Mouse (Mus musculus) intestine, embryonic 15.5 days (tissue): Measurements from ENCODE around the gene Gpn3. TPM values are rescaled to one million over a fixed set of nuclear protein-coding genes. Genes with fewer than 3 reads are reported as not detected.

Experiments used
- ATAC-seq: fragments of 200-750 bp; cut with Nextera tagmentation; 2 replicates; pipeline ENCODE4 v1.8.0; 2017; ENCODE audit warnings: moderate TSS enrichment, moderate library complexity
- H3K27ac ChIP-seq: fragments of 300-500 bp; sonication (generic); 2 replicates; pipeline ENCODE4 v1.5.1; 2015; ENCODE audit warnings: mild to moderate bottlenecking, inconsistent platforms
- H3K27me3 ChIP-seq: fragments of 300-500 bp; sonication (generic); replicated peaks from 2 replicates; pipeline ENCODE4 v1.6.1; 2015; ENCODE audit warnings: inconsistent platforms
- H3K36me3 ChIP-seq: fragments of 300-500 bp; sonication (generic); 2 replicates; pipeline ENCODE4 v1.6.1; 2015; ENCODE audit warnings: inconsistent platforms
- H3K4me1 ChIP-seq: fragments of 300-500 bp; sonication (generic); replicated peaks from 2 replicates; pipeline ENCODE4 v1.6.1; 2015; ENCODE audit warnings: inconsistent platforms
- H3K4me2 ChIP-seq: fragments of 300-500 bp; sonication (generic); replicated peaks from 2 replicates; pipeline ENCODE4 v1.6.1; 2015; ENCODE audit warnings: mild to moderate bottlenecking, inconsistent platforms
- H3K4me3 ChIP-seq: fragments of 300-500 bp; sonication (generic); replicated peaks from 2 replicates; pipeline ENCODE4 v1.5.1; 2015; ENCODE audit warnings: inconsistent platforms
- H3K9ac ChIP-seq: fragments of 300-500 bp; sonication (generic); 2 replicates; pipeline ENCODE4 v1.6.1; 2015; ENCODE audit warnings: inconsistent platforms
- H3K9me3 ChIP-seq: fragments of 300-500 bp; sonication (generic); 2 replicates; pipeline ENCODE4 v1.6.1; 2016; ENCODE audit warnings: inconsistent platforms
- WGBS: fragments of 180-500 bp; shearing (Covaris S2); methylation state at CpG from one replicate; pipeline ENCODE4 v1.1.7; 2015; 5-methylcytosine and 5-hydroxymethylcytosine counted together
- polyA plus RNA-seq: library from polyadenylated mRNA; unstranded; fragments of >200 nt; fragmentation: Nextera tagmentation; extraction: Ambion mirVana; gene quantifications from 2 replicates; pipeline ENCODE4 v1.2.1, GENCODE M21; 2015

The Gpn3 gene
- polyA plus RNA-seq, 1 experiment from 2014 or later, result 67.2 TPM

DNA sequence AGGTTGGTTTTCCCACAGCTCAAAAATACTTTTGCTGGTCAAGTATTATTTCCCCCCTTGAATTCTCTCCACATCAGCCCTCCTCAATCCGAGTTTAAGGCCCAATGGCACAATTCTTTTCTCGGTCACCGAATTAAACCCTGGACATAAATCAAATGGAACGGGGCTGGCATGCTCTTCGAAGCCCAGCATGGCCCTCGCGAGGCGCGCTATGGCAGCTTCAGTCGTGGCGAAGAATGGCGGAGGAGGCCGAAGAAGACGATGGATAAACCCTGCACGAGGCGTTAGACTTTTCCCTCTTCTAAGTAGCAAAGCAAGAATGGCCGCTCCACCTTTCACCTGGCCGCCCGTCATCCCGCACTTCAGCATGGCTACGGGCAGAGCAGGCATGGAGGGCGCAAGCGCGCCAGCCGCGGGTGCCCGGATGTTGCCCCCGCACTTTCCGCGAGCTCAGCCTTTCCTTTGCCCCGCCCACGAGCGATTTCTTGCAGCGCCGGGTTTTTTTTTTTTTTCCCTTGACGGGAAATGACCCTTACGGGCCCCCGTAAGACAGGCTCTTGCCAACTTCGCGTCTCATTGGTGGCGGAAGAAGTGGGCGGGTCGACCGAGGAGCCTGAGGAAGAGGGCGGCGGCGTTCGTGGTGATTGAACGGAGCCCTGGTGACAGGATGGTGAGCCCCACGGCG lies 17.7 kb upstream of the Gpn3 start, which contains the start of the genes Rad9b and Vps29:
Gene Rad9b, minus strand, starts transcription at position 427 of the 685 bp plus-strand sequence.
Gene Vps29, plus strand, starts transcription at position 563 of the 685 bp plus-strand sequence.
- H3K4me3 ChIP-seq, result peak within 1 kb of the TSS; percentile 94
- H3K4me1 ChIP-seq, result 0 out of 2 replicates have a peak, but pooled peaks cover 4% of the 10 kb centered on the region
- peak within 1 kb of the TSS; percentile 86 for H3K9ac ChIP-seq
- peak within 1 kb of the TSS; percentile 68 for H3K4me2 ChIP-seq
- no peaks in the 10 kb centered on the region for H3K36me3 ChIP-seq
- H3K27me3 ChIP-seq, result no peaks in the 10 kb centered on the region
- peak within 1 kb of the TSS; percentile 82 for H3K27ac ChIP-seq
- no peaks in the 10 kb centered on the region for H3K9me3 ChIP-seq
- peak; percentile 96 for ATAC-seq
- 1% methylated on average over 50 of the region's 51 CpGs for WGBS

DNA sequence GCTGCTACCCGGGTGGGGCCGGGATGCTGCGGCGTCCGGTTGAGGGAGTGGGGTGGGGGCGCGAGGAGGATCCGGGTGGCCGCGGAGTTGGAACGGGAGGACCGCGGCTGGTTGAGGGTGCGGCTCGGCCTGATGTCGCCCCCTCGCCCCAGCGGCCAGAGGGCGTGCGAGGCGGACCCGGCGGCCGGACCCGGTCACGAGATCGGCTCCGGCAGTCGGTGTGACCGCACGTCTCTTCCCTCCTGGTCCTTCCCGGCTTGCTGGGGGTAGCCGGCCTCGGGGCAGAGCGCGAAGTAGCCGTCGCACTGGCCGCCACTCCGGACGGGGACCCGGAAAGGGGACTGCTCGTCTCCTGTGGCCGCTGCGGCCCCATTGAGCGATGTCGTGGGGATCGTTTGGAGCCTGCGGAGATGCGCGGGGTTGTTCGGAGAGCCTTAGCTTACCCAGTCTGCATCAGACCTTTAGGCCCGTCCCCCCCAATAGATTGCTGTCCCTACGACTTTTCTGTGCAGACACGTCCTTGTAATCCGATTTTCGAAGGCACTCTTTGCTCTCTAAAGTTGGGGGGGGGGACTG lies 17.1 kb upstream of the Gpn3 start:
- H3K4me3 ChIP-seq, result peak overlapping the region; percentile 94
- peak; percentile 85 for ATAC-seq

DNA sequence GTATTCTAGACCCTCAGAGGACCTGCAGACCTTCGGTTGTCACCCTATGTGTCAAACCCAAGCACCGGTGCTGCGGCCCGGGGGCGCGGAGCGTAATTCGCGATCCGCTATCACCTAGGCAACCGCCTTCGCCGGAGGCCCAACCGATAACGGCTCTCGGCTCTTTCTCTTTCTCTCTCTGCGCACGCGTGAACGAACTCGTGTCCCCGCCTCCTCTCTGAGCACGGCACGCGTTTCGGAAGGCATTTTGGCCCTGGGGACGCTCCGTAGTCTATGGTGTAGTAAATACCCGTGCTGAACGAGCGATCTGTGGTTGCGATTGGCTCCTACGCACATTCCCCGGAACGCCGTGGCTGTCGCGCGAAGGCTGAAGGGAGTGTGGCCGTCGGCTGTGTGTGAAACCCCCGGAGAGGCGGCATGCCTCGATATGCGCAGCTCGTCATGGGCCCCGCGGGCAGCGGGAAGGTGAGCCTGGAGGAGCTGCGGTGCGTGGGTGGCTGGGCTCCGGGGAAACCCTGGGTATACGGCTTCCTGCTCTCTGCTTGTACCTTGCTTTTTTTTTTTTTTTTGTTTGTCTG lies 605 bp downstream of the Gpn3 start, which contains the start of gene Fam216a:
Gene Fam216a, minus strand, starts transcription at position 173 of the 578 bp plus-strand sequence.
- under 1% methylated on average over 53 of the region's 53 CpGs for WGBS
- Histone ChIP-seq H3K36me3 (peaks cover 8% of the 10 kb centered on the region; the same call in 1 of the 2 replicates), H3K4me2 (peak within 1 kb of the TSS; percentile 76), H3K4me3 (peak within 1 kb of the TSS; percentile 82), H3K27ac (peak within 1 kb of the TSS; percentile 91), H3K4me1 (peaks cover 3% of the 10 kb centered on the region), H3K27me3 (no peaks in the 10 kb centered on the region), H3K9ac (peak within 1 kb of the TSS; percentile 89), H3K9me3 (no peaks in the 10 kb centered on the region)
- peak; percentile 95 for ATAC-seq

More for the DNA sequence above, 17.1 kb upstream of the Gpn3 start:
- peak overlapping the region; percentile 82 for H3K27ac ChIP-seq
- H3K27me3 ChIP-seq, result no peaks in the 10 kb centered on the region
- no peaks in the 10 kb centered on the region for H3K9me3 ChIP-seq
- H3K4me1 ChIP-seq, result 0 out of 2 replicates have a peak, but pooled peaks cover 4% of the 10 kb centered on the region
- under 1% methylated on average over 57 of the region's 57 CpGs for WGBS
- peak overlapping the region; percentile 68 for H3K4me2 ChIP-seq
- H3K9ac ChIP-seq, result peak overlapping the region; percentile 86
- no peaks in the 10 kb centered on the region for H3K36me3 ChIP-seq

DNA sequence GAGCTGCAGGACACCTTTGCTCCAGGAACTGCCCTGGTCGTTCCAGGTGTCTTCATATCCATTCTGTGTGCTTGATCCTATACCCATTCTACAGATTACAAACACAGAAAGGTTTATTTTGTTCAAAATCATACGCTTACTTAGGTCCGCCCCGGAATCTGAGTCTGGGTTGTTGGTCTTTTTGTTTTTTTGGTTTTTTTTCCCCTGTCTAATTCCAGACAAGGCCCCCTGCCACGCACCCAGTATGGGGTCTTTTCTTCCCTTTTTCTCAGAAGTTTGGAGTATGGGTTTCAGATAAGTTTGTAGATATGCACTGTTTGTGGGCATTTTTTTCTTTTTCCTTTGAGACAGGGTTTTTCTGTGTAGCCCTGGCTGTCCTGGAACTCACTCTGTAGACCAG lies 1.2 kb downstream of the Gpn3 start:
- peak overlapping the region; percentile 82 for H3K4me3 ChIP-seq
- 7% methylated on average over 5 of the region's 5 CpGs for WGBS
- no peak for ATAC-seq
- H3K9ac ChIP-seq, result peak overlapping the region; percentile 89
- peaks cover 3% of the 10 kb centered on the region for H3K4me1 ChIP-seq
- no peaks in the 10 kb centered on the region for H3K9me3 ChIP-seq
- H3K36me3 ChIP-seq, result 0 out of 2 replicates have a peak, but pooled peaks cover 4% of the 10 kb centered on the region
- H3K27ac ChIP-seq, result peak overlapping the region; percentile 88
- peak overlapping the region; percentile 76 for H3K4me2 ChIP-seq
- H3K27me3 ChIP-seq, result no peaks in the 10 kb centered on the region

DNA sequence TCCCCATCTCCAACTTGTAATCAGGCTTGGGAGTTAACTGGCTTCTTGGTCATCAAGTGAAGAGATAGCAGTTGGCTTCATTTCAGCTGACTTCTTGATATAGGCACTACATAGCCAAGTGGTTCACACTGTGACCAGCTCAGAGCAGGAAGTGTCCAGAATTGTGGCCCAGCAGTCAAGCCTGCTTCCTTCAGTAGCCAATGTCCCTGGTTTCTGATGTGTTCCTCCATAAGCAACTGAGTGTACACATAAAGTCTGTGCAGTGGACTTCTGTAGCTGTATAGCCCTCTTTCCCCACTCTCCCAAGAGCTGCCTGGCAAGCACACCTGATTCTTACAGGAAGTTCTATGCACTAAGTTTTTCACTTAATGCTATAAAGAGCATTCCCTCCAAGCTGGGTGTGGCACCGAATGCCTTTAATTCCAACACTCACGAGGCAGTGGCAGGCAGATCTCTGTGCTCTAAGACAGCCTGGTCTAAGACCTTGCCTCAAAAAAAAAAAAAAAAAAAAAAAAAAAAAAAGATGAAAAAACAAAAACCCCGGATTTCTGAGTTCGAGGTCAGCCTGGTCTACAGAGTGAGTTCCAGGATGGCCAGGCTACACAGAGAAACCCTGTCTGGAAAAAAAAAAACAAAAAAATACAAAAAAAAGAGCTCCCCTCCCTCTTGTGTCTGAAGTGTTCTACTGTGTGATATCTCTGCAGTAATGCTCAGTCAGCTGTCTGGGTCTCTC lies 5.6 kb downstream of the Gpn3 start:
- Histone ChIP-seq H3K4me3 (no peak overlapping the region), H3K27me3 (no peaks in the 10 kb centered on the region), H3K27ac (no peak overlapping the region), H3K4me1 (peaks cover 3% of the 10 kb centered on the region), H3K9me3 (no peaks in the 10 kb centered on the region), H3K36me3 (peaks cover 17% of the 10 kb centered on the region; the same call in 1 of the 2 replicates), H3K9ac (no peak overlapping the region), H3K4me2 (no peak overlapping the region)
- WGBS, result 89% methylated on average over 4 of the region's 4 CpGs
- ATAC-seq, result no peak

DNA sequence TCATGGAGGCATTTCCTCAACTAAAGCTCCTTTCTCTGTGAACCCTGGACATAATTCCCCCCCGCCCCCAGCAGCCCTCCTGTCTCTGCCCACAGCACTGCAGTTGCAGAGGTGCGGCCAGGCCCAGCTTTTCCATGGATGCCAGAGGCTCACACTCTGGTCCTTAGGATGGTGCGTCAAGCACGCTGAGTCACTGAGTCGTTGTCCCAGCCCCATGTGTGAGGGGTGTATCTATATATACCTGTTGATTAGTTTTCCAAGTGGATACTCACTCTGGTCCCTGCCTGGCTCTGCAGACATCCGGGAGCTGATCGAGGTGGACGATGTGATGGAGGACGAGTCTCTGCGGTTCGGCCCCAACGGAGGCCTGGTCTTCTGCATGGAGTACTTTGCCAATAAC lies 6.5 kb downstream of the Gpn3 start:
- no peak overlapping the region for H3K4me3 ChIP-seq
- H3K27ac ChIP-seq, result no peak overlapping the region
- peaks cover 17% of the 10 kb centered on the region; the same call in 1 of the 2 replicates for H3K36me3 ChIP-seq
- no peaks in the 10 kb centered on the region for H3K27me3 ChIP-seq
- 95% methylated on average over 12 of the region's 12 CpGs for WGBS
- no peak overlapping the region for H3K9ac ChIP-seq
- H3K4me1 ChIP-seq, result peaks cover 3% of the 10 kb centered on the region
- H3K9me3 ChIP-seq, result no peaks in the 10 kb centered on the region
- ATAC-seq, result no peak
- no peak overlapping the region for H3K4me2 ChIP-seq

DNA sequence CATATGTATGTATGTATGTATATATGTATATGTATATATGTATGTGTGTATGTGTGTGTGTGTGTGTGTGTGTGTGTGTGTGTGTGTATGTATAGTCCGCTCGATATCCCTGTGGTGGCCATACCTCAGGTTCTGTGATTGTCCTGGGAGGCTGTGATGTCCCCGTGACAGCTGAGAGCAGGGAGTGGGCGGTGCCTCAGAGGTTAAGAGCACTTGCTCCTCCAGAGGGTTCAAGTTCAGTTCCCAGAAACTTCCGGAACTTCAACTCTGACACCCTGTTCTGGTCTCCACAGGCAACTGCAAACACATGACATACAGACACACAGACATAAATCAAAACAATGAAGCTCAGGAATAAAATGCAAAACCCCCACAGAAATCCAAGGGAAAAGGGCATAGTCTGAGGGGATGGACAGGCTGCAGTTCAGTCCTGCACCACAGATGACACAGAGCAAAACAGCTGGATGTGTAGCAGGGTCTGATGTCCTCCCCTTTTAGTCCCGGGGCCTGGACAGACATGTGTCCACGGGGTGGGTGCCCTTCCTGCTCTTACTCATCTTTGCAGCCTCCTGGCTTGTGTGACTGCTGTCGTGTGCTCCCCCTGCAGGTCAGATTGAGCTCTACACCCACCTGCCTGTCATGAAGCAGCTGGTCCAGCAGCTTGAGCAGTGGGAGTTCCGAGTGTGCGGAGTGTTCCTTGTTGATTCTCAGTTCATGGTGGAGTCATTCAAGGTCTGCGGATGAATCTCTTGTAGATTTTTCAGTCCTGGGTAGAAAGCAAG lies 7.9 kb downstream of the Gpn3 start:
- H3K4me2 ChIP-seq, result no peak overlapping the region
- no peaks in the 10 kb centered on the region for H3K4me1 ChIP-seq
- no peak overlapping the region for H3K27ac ChIP-seq
- WGBS, result 50% methylated on average over 11 of the region's 11 CpGs
- no peak overlapping the region for H3K4me3 ChIP-seq
- peak; percentile 61 for ATAC-seq
- no peaks in the 10 kb centered on the region for H3K9me3 ChIP-seq
- no peaks in the 10 kb centered on the region for H3K27me3 ChIP-seq
- H3K36me3 ChIP-seq, result peaks cover 17% of the 10 kb centered on the region; the same call in 1 of the 2 replicates
- no peak overlapping the region for H3K9ac ChIP-seq

DNA sequence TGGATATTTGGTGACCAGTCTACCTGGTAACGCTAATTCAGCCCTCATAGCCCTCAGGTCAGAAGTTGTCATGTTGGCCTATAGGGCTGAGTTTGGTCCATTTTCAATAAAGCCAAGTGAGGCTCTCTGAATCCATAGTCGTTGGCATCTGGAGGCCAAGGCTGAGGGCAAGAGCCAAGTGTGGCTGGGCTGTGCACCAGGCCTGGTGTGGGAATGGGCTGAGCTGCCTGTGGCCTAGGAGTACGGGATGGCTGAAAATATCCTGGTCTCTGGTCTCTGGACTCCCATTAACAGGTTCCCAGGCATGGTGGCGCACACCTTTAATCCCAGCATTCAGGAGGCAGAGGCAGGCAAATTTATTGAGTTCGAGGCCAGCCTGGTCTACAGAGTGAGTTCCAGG lies 18.3 kb downstream of the Gpn3 start:
- 87% methylated on average over 5 of the region's 5 CpGs for WGBS
- Histone ChIP-seq H3K9me3 (no peaks in the 10 kb centered on the region), H3K4me3 (no peak overlapping the region), H3K4me2 (no peak overlapping the region), H3K27me3 (no peaks in the 10 kb centered on the region), H3K4me1 (peaks cover 6% of the 10 kb centered on the region; the same call in 1 of the 2 replicates), H3K36me3 (no peaks in the 10 kb centered on the region), H3K9ac (no peak overlapping the region), H3K27ac (no peak overlapping the region)
- ATAC-seq, result no peak

DNA sequence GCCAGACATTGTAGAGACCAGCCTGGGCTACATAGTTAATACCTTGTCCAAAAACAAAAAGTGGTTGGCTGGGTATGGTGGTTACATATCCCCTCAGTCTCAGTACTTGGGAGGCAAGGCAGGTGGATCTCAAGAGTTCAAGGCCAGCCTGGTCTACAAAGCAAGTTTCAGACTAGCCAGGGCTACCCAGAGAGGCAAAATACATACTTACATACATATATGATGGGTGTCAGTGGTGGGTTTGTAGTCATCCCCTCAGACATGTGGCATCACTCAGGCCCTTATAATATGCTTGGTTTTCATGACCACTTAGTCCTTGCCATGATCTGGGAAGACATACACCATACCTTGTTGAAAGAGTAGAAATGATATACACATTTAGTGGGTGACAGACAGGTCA lies 19.0 kb downstream of the Gpn3 start:
- Histone ChIP-seq H3K9ac (no peak overlapping the region), H3K4me2 (no peak overlapping the region), H3K9me3 (no peaks in the 10 kb centered on the region), H3K4me3 (no peak overlapping the region), H3K27me3 (no peaks in the 10 kb centered on the region), H3K36me3 (no peaks in the 10 kb centered on the region), H3K4me1 (peaks cover 6% of the 10 kb centered on the region; the same call in 1 of the 2 replicates), H3K27ac (no peak overlapping the region)
- no peak for ATAC-seq

DNA sequence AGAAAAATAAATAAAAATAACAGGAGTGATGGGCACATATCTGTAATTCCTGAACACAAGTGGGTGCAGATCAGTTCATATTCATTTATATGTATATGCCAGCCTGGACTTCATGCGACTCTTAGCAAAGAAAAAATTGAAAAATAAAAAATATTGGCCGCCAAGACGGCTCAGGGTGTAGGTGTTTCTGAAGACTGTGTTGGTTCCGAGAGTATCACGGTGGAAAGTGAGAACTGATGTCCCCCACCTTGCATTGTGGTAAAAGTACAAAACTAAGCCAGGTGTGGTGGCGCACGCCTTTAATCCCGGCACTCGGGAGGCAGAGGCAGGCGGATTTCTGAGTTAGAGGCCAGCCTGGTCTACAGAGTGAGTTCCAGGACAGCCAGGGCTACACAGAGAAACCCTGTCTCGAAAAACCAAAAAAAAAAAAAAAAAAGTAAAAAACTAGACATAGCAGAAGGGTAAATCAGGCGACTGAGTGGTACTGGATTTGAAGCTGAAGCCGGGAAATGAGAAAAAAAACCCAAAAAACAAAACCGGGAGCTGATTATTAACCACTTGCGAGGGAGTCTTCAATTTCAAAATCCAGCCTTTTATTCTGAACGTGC lies 19.6 kb downstream of the Gpn3 start:
- no peak overlapping the region for H3K27ac ChIP-seq
- no peaks in the 10 kb centered on the region for H3K9me3 ChIP-seq
- H3K27me3 ChIP-seq, result no peaks in the 10 kb centered on the region
- H3K9ac ChIP-seq, result no peak overlapping the region
- peaks cover 6% of the 10 kb centered on the region; the same call in 1 of the 2 replicates for H3K4me1 ChIP-seq
- WGBS, result 49% methylated on average over 16 of the region's 16 CpGs
- peak; percentile 11; the same call in 1 of the 2 replicates for ATAC-seq
- no peaks in the 10 kb centered on the region for H3K36me3 ChIP-seq
- H3K4me3 ChIP-seq, result peak overlapping the region; percentile 82
- H3K4me2 ChIP-seq, result peak overlapping the region; percentile 68

DNA sequence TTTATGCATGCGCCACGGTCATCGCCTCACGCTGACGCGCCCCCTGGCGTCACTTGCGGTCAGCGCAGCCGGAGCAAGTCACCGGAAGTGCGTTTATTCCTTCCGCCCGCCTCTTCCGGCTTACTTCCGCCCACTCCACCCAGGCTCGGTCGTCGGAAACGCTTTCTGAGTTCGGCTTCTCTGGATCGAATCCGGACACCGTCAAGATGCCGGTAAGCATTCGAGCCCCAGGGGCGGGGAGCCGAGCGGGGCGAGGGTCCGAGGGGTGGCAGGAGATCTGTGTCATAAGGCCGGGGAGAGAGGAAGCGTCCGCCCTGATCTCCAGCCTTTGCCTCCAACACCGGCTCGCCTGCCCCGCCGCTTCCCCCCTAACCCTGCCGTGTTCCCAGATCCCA lies 20.1 kb downstream of the Gpn3 start, which contains the start of gene Arpc3:
Gene Arpc3, plus strand, starts transcription at position 93 of the 395 bp plus-strand sequence.
- H3K4me2 ChIP-seq, result peak within 1 kb of the TSS; percentile 68
- H3K9me3 ChIP-seq, result no peaks in the 10 kb centered on the region
- no peaks in the 10 kb centered on the region for H3K27me3 ChIP-seq
- peak within 1 kb of the TSS; percentile 77 for H3K9ac ChIP-seq
- H3K4me3 ChIP-seq, result peak within 1 kb of the TSS; percentile 82
- no peak within 1 kb of the TSS for H3K27ac ChIP-seq
- peaks cover 3% of the 10 kb centered on the region; the same call in 1 of the 2 replicates for H3K36me3 ChIP-seq
- peak; percentile 97 for ATAC-seq
- under 1% methylated on average over 39 of the region's 39 CpGs for WGBS
- H3K4me1 ChIP-seq, result peaks cover 6% of the 10 kb centered on the region; the same call in 1 of the 2 replicates
